Mouse (Mus musculus): ENCODE data around the gene Gsap. TPM values are rescaled to one million over a fixed set of nuclear protein-coding genes. Genes with fewer than 3 reads are reported as not detected.

Gsap gene
- polyA plus RNA-seq, 1 experiment, result 4.5 TPM

- Histone ChIP-seq H3K4me3 (ENCODE audit: control insufficient read depth, low read depth, low read length) (no peak overlapping the region), H3K27me3 (ENCODE audit: control insufficient read depth, insufficient read depth, low read length) (no peaks in the 10 kb centered on the region), H3K27ac (ENCODE audit: control insufficient read depth, insufficient read depth, low read depth, low read length) (no peak overlapping the region), H3K36me3 (ENCODE audit: control insufficient read depth, insufficient read depth, low read length) (no peaks in the 10 kb centered on the region), H3K4me1 (ENCODE audit: control insufficient read depth, insufficient read depth, low read length) (no peaks in the 10 kb centered on the region)
- TF ChIP-seq CTCF (IDR thresholded peaks at IDR 0.05; ENCODE audit: control insufficient read depth, insufficient read depth, insufficient replicate concordance, low read depth, low read length), result no peak
Observed at GRCm38 (mm10) chr5:21257806-21258205, 71.8 kb downstream of the Gsap start.

DNA sequence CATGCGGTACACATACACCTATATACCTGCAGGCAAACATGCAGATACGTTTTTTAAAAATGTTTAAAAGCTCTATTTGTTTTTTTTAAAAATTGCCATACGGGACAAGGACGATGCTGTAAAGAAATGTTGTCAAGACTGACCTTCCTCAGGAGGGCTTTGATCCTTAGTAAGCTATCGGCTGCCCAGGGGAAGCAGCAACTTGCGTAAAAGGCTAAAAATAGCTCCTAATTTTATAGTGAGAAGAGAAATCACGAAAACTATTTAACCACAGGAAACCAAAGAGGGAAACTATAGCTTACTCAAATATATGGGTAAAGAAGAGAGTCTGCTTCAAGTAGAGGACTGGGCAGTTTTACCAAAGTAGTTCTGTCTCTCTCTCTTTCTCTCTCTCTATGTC, 74.7 kb downstream of the Gsap start:
- TF ChIP-seq CTCF (IDR thresholded peaks at IDR 0.05; ENCODE audit: control insufficient read depth, insufficient read depth, insufficient replicate concordance, low read depth, low read length), result no peak
- TF ChIP-seq POLR2A (IDR thresholded peaks at IDR 0.05; ENCODE audit: control insufficient read depth, low read depth, low read length), result no peak
- Histone ChIP-seq H3K36me3 (ENCODE audit: control insufficient read depth, insufficient read depth, low read length) (no peaks in the 10 kb centered on the region), H3K4me1 (ENCODE audit: control insufficient read depth, insufficient read depth, low read length) (no peaks in the 10 kb centered on the region), H3K27ac (ENCODE audit: control insufficient read depth, insufficient read depth, low read depth, low read length) (no peak overlapping the region), H3K27me3 (ENCODE audit: control insufficient read depth, insufficient read depth, low read length) (no peaks in the 10 kb centered on the region), H3K4me3 (ENCODE audit: control insufficient read depth, low read depth, low read length) (no peak overlapping the region)

- no peak overlapping the region for H3K27ac ChIP-seq (ENCODE audit: control insufficient read depth, insufficient read depth, low read depth, low read length)
- no peak overlapping the region for H3K4me3 ChIP-seq (ENCODE audit: control insufficient read depth, low read depth, low read length)
- no peaks in the 10 kb centered on the region for H3K4me1 ChIP-seq (ENCODE audit: control insufficient read depth, insufficient read depth, low read length)
- TF ChIP-seq POLR2A (IDR thresholded peaks at IDR 0.05; ENCODE audit: control insufficient read depth, low read depth, low read length) (no peak), CTCF (IDR thresholded peaks at IDR 0.05; ENCODE audit: control insufficient read depth, insufficient read depth, insufficient replicate concordance, low read depth, low read length) (no peak)
- no peaks in the 10 kb centered on the region for H3K36me3 ChIP-seq (ENCODE audit: control insufficient read depth, insufficient read depth, low read length)
- H3K27me3 ChIP-seq (ENCODE audit: control insufficient read depth, insufficient read depth, low read length), result no peaks in the 10 kb centered on the region
Observed at GRCm38 (mm10) chr5:21261202-21261844, 75.3 kb downstream of the Gsap start.

GRCm38 (mm10) chr5:21263202-21264055, 77.4 kb downstream of the Gsap start:
- Histone ChIP-seq H3K4me3 (ENCODE audit: control insufficient read depth, low read depth, low read length) (no peak overlapping the region), H3K36me3 (ENCODE audit: control insufficient read depth, insufficient read depth, low read length) (no peaks in the 10 kb centered on the region), H3K4me1 (ENCODE audit: control insufficient read depth, insufficient read depth, low read length) (no peaks in the 10 kb centered on the region), H3K27ac (ENCODE audit: control insufficient read depth, insufficient read depth, low read depth, low read length) (no peak overlapping the region), H3K27me3 (ENCODE audit: control insufficient read depth, insufficient read depth, low read length) (no peaks in the 10 kb centered on the region)
- TF ChIP-seq POLR2A (IDR thresholded peaks at IDR 0.05; ENCODE audit: control insufficient read depth, low read depth, low read length) (no peak), CTCF (IDR thresholded peaks at IDR 0.05; ENCODE audit: control insufficient read depth, insufficient read depth, insufficient replicate concordance, low read depth, low read length) (no peak)

GRCm38 (mm10) chr5:21264352-21265021, 78.4 kb downstream of the Gsap start:
- Histone ChIP-seq H3K4me3 (ENCODE audit: control insufficient read depth, low read depth, low read length) (no peak overlapping the region), H3K4me1 (ENCODE audit: control insufficient read depth, insufficient read depth, low read length) (no peaks in the 10 kb centered on the region), H3K27me3 (ENCODE audit: control insufficient read depth, insufficient read depth, low read length) (no peaks in the 10 kb centered on the region), H3K27ac (ENCODE audit: control insufficient read depth, insufficient read depth, low read depth, low read length) (no peak overlapping the region), H3K36me3 (ENCODE audit: control insufficient read depth, insufficient read depth, low read length) (no peaks in the 10 kb centered on the region)
- no peak for TF ChIP-seq CTCF (IDR thresholded peaks at IDR 0.05; ENCODE audit: control insufficient read depth, insufficient read depth, insufficient replicate concordance, low read depth, low read length)
- TF ChIP-seq POLR2A (IDR thresholded peaks at IDR 0.05; ENCODE audit: control insufficient read depth, low read depth, low read length), result no peak

- H3K27me3 ChIP-seq (ENCODE audit: control insufficient read depth, insufficient read depth, low read length), result no peaks in the 10 kb centered on the region
- no peak overlapping the region for H3K27ac ChIP-seq (ENCODE audit: control insufficient read depth, insufficient read depth, low read depth, low read length)
- no peak overlapping the region for H3K4me3 ChIP-seq (ENCODE audit: control insufficient read depth, low read depth, low read length)
- no peaks in the 10 kb centered on the region for H3K36me3 ChIP-seq (ENCODE audit: control insufficient read depth, insufficient read depth, low read length)
- H3K4me1 ChIP-seq (ENCODE audit: control insufficient read depth, insufficient read depth, low read length), result no peaks in the 10 kb centered on the region
- no peak for TF ChIP-seq POLR2A (IDR thresholded peaks at IDR 0.05; ENCODE audit: control insufficient read depth, low read depth, low read length)
- TF ChIP-seq CTCF (IDR thresholded peaks at IDR 0.05; ENCODE audit: control insufficient read depth, insufficient read depth, insufficient replicate concordance, low read depth, low read length), result peak; percentile 46; the same call in 1 of the 2 replicates
Observed at GRCm38 (mm10) chr5:21265049-21265448, 79.0 kb downstream of the Gsap start.

- H3K27me3 ChIP-seq (ENCODE audit: control insufficient read depth, insufficient read depth, low read length), result no peaks in the 10 kb centered on the region
- H3K4me1 ChIP-seq (ENCODE audit: control insufficient read depth, insufficient read depth, low read length), result no peaks in the 10 kb centered on the region
Observed at GRCm38 (mm10) chr5:21267090-21267489, 81.0 kb downstream of the Gsap start.

More at GRCm38 (mm10) chr5:21267090-21267489, 81.0 kb downstream of the Gsap start:
- H3K4me3 ChIP-seq (ENCODE audit: control insufficient read depth, low read depth, low read length), result no peak overlapping the region
- H3K36me3 ChIP-seq (ENCODE audit: control insufficient read depth, insufficient read depth, low read length), result no peaks in the 10 kb centered on the region
- H3K27ac ChIP-seq (ENCODE audit: control insufficient read depth, insufficient read depth, low read depth, low read length), result no peak overlapping the region
- TF ChIP-seq POLR2A (IDR thresholded peaks at IDR 0.05; ENCODE audit: control insufficient read depth, low read depth, low read length) (no peak), CTCF (IDR thresholded peaks at IDR 0.05; ENCODE audit: control insufficient read depth, insufficient read depth, insufficient replicate concordance, low read depth, low read length) (no peak)

Measured in testis, adult 2 months (tissue).